In the genomic region with DNA sequence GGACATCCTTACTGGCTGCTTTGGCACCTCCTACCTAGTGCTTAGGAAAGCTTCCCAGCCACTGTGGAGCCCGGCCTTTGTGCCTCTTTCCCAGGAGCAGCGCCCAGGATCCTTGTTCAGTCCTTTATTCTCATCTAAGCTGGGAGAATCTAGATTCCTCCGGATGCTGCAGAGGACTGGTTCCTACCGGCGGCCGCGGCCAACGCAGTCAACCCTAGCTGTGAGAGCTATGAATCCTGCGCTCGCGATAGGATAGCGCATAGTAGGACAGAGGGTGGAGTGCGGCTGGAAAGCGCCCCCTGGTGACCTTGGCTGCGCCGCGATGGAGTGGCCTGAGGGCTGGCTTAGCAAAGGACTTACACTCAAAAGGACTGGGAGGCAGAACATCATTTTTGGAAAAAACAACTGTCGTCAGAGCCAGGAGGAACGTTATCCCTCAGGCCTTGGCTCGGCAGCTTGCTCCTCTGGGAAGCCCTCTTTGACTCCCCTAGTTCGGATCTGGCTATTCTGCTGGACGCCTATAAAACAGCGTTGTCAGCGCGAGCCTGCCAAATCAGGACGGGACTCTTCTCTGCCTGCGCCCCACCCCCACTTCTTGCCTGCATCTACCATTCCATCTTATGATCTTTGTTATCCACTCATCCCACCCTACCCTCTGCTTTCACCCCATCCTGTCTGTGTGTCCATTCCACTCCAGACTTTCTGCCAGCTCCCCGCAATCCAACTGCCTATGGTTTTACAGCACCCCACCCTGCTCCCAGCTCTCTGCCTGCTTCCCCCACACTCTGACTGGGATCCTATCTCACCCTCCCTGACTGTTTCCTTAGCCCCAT, we compare ENCODE assay signal across 8 mouse cellular contexts. TPM values are rescaled to one million over a fixed set of nuclear protein-coding genes. Genes with fewer than 3 reads are reported as not detected.
A peak's percentile ranks its signal among the peaks of the same experiment; 100 is the strongest.
DNase-seq lines count a peak whose midpoint lies in the region.

No protein-coding gene starts in this region.

- H3K4me1 ChIP-seq in embryonic facial prominence, embryonic 10.5 days: peaks cover 17% of the 10 kb centered on the region

- H3K9me3 ChIP-seq in embryonic facial prominence, embryonic 10.5 days: no peaks in the 10 kb centered on the region

- peaks cover 23% of the 10 kb centered on the region for H3K36me3 ChIP-seq in embryonic facial prominence, embryonic 10.5 days (replicated peaks)

- peak; percentile 20 for DNase-seq in ovary, postnatal 10 days (ENCODE audit: low spot score)
- DNase-seq in ovary, adult 18-20 months (ENCODE audit: low spot score): no peak
- peak; percentile 70 for DNase-seq in embryonic facial prominence, embryonic 10.5 days (ENCODE audit: low spot score)
- DNase-seq in heart, adult 8-10 months (ENCODE audit: low spot score): peak; percentile 63
- DNase-seq in kidney, adult 9 months: peak; percentile 15
- peak; percentile 69 for DNase-seq in lung, postnatal 10 days
- peak; percentile 56 for DNase-seq in ovary, postnatal 36 days (ENCODE audit: low spot score)
- DNase-seq in adipocyte (ENCODE audit: low spot score): no peak

- H3K27ac ChIP-seq in embryonic facial prominence, embryonic 10.5 days (replicated peaks): peak overlapping the region; percentile 75

- WGBS in embryonic facial prominence, embryonic 10.5 days: under 1% methylated on average over 28 of the region's 28 CpGs

- H3K27me3 ChIP-seq in embryonic facial prominence, embryonic 10.5 days (replicated peaks; ENCODE audit: low read depth, poor library complexity, severe bottlenecking): peaks cover 24% of the 10 kb centered on the region

- peak overlapping the region; percentile 39 for H3K4me3 ChIP-seq in embryonic facial prominence, embryonic 10.5 days

RNA-seq across cellular contexts. Expression of gene Numbl, which starts 26.8 kb away (rescaled TPM):
- 14.8 and 15.0 TPM in 2 replicates for polyA plus RNA-seq in embryonic facial prominence, embryonic 10.5 days (2016; fragmentation: Nextera tagmentation; extraction: Ambion mirVana)
- total RNA-seq in heart, adult 8-10 months (2022): 1 to 10 TPM; 3.4 to 5.0 (median 4.1) TPM

RNA-seq across cellular contexts. Expression of gene Coq8b, which starts 52.3 kb away (rescaled TPM):
- 18.4 and 18.7 TPM in 2 replicates for polyA plus RNA-seq in embryonic facial prominence, embryonic 10.5 days (2016; fragmentation: Nextera tagmentation; extraction: Ambion mirVana)
- 10 to 100 TPM in 2 of 4 experiments, 1 to 10 TPM in 2; 9.0 to 12.6 (median 10.1) TPM for total RNA-seq in heart, adult 8-10 months (2022)

RNA-seq across cellular contexts. Expression of gene Ltbp4, which starts 52.4 kb away (rescaled TPM):
- 7.1 and 8.8 TPM in 2 replicates for polyA plus RNA-seq in embryonic facial prominence, embryonic 10.5 days (2016; fragmentation: Nextera tagmentation; extraction: Ambion mirVana)
- total RNA-seq in heart, adult 8-10 months (2022): 100 to 1,000 TPM; 166 to 198 (median 187) TPM

RNA-seq across cellular contexts. Expression of gene Itpkc, which starts 56.6 kb away (rescaled TPM):
- 5.1 and 5.6 TPM in 2 replicates for polyA plus RNA-seq in embryonic facial prominence, embryonic 10.5 days (2016; fragmentation: Nextera tagmentation; extraction: Ambion mirVana)
- 1 to 10 TPM; 4.6 to 6.2 (median 4.8) TPM for total RNA-seq in heart, adult 8-10 months (2022)

Comparison
In these comparisons a context has a peak if more than half of its experiments do, and no peak if none do; other contexts are left out.
1. DNase-seq: peak in ovary, postnatal 10 days (single experiment), embryonic facial prominence, embryonic 10.5 days (single experiment), heart, adult 8-10 months (single experiment), kidney, adult 9 months (single experiment), lung, postnatal 10 days (single experiment) and ovary, postnatal 36 days (single experiment); none in ovary, adult 18-20 months (single experiment) and adipocyte (single experiment).